Mouse (Mus musculus): ENCODE results near the gene Rpl3. TPM values are rescaled to one million over a fixed set of nuclear protein-coding genes. Genes with fewer than 3 reads are reported as not detected.

Rpl3 gene
- polyA plus RNA-seq, 1 experiment: 145 TPM

GRCm38 (mm10) chr15:80074663-80075373, 16.9 kb downstream of the Rpl3 start:
- TF ChIP-seq GATA1 (IDR thresholded peaks at IDR 0.05; ENCODE audit: borderline replicate concordance, low read length) (no peak), FLI1 (IDR thresholded peaks at IDR 0.05; ENCODE audit: low read length) (no peak)
- peaks cover 84% of the 10 kb centered on the region for H3K4me1 ChIP-seq
- H3K36me3 ChIP-seq (replicated peaks; ENCODE audit: low read length): peaks cover 34% of the 10 kb centered on the region

GRCm38 (mm10) chr15:80073256-80073621, 18.4 kb downstream of the Rpl3 start:
- Histone ChIP-seq H3K27me3 (replicated peaks) (peaks cover 2% of the 10 kb centered on the region), H3K36me3 (replicated peaks; ENCODE audit: low read length) (peaks cover 18% of the 10 kb centered on the region), H3K4me1 (peaks cover 78% of the 10 kb centered on the region), H3K9me3 (no peaks in the 10 kb centered on the region), H3K4me3 (replicated peaks) (peak overlapping the region; percentile 20)
- TF ChIP-seq GATA1 (IDR thresholded peaks at IDR 0.05; ENCODE audit: borderline replicate concordance, low read length) (no peak), FLI1 (IDR thresholded peaks at IDR 0.05; ENCODE audit: low read length) (no peak)

More at GRCm38 (mm10) chr15:80074663-80075373, 16.9 kb downstream of the Rpl3 start:
- Histone ChIP-seq H3K27me3 (replicated peaks) (no peaks in the 10 kb centered on the region), H3K9me3 (no peaks in the 10 kb centered on the region), H3K4me3 (replicated peaks) (peak overlapping the region; percentile 59)

DNA sequence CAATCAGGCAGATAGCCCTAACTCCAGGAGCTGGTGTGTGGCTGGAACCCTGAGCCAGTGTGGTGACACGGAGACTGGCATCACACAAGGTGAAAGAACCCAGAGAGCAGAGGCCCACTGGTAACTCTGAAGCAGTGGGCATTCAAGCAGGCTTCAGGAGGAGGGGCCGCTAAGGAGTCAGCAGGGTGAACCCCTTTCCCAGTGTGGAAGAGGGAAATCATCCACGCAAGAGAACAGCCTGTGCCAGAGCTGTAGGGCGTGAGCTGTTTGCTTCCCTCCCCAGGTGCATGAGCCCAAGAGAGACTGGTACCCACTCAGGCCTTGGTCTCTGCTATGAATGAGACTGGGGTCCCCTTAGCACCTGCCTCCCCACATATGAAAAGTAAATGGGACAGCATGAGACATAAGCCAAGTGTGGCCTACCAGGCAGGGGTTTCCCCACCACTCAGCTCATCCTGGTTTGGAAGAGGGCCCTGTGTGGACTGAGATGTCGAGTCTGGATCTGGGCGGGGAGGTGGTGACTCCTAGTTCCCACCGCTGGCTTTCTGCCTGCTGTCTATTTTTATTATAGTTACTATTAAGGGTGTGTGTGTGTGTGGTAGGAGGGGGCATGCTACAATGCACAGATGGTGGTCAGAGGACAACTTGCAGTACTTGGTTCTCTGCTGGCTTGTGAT, 19.0 kb downstream of the Rpl3 start:
- TF ChIP-seq GATA1 (IDR thresholded peaks at IDR 0.05; ENCODE audit: borderline replicate concordance, low read length) (no peak), FLI1 (IDR thresholded peaks at IDR 0.05; ENCODE audit: low read length) (no peak)
- Histone ChIP-seq H3K9me3 (no peaks in the 10 kb centered on the region), H3K4me1 (peaks cover 78% of the 10 kb centered on the region), H3K27me3 (replicated peaks) (peaks cover 2% of the 10 kb centered on the region), H3K4me3 (replicated peaks) (no peak overlapping the region), H3K36me3 (replicated peaks; ENCODE audit: low read length) (peaks cover 13% of the 10 kb centered on the region)

DNA sequence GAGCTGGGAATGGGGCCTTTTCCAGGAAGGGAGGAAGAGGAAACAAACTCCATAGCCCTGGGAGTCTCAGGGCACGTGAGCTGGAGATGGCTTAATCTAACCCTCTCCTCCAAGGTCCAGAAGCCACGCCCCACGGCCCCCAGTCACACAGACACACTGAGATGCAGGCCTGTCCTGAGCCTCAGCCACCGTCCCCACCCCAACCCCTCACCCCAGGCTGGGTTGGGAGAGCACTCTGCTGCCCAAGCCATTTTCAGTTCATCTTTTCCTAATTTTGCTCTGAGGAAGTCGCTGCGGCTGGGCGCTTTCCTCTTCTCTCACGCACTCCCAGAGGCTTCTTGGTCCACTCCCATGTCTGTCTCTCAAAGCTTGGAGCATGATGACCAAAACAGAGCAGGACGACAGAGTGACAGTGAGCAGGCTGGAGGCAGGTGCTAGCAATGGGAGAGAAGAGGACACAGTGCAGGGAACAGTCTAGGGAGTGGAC, 19.7 kb downstream of the Rpl3 start:
- H3K4me3 ChIP-seq (replicated peaks): peak overlapping the region; percentile 84
- H3K27me3 ChIP-seq (replicated peaks): peaks cover 5% of the 10 kb centered on the region
- no peaks in the 10 kb centered on the region for H3K9me3 ChIP-seq
- peaks cover 7% of the 10 kb centered on the region for H3K36me3 ChIP-seq (replicated peaks; ENCODE audit: low read length)
- peaks cover 82% of the 10 kb centered on the region for H3K4me1 ChIP-seq
- no peak for TF ChIP-seq GATA1 (IDR thresholded peaks at IDR 0.05; ENCODE audit: borderline replicate concordance, low read length)
- TF ChIP-seq FLI1 (IDR thresholded peaks at IDR 0.05; ENCODE audit: low read length): no peak

GRCm38 (mm10) chr15:80070095-80070644, 21.5 kb downstream of the Rpl3 start:
- no peak overlapping the region for H3K4me3 ChIP-seq (replicated peaks)
- H3K4me1 ChIP-seq: peaks cover 74% of the 10 kb centered on the region
- no peak for TF ChIP-seq FLI1 (IDR thresholded peaks at IDR 0.05; ENCODE audit: low read length)
- peaks cover 6% of the 10 kb centered on the region for H3K27me3 ChIP-seq (replicated peaks)
- no peaks in the 10 kb centered on the region for H3K36me3 ChIP-seq (replicated peaks; ENCODE audit: low read length)
- H3K9me3 ChIP-seq: no peaks in the 10 kb centered on the region

GRCm38 (mm10) chr15:80069171-80069570, 22.5 kb downstream of the Rpl3 start:
- TF ChIP-seq GATA1 (IDR thresholded peaks at IDR 0.05; ENCODE audit: borderline replicate concordance, low read length) (no peak), FLI1 (IDR thresholded peaks at IDR 0.05; ENCODE audit: low read length) (no peak)
- Histone ChIP-seq H3K36me3 (replicated peaks; ENCODE audit: low read length) (no peaks in the 10 kb centered on the region), H3K27me3 (replicated peaks) (peaks cover 14% of the 10 kb centered on the region), H3K4me1 (peaks cover 68% of the 10 kb centered on the region), H3K4me3 (replicated peaks) (no peak overlapping the region), H3K9me3 (peaks cover 5% of the 10 kb centered on the region)

DNA sequence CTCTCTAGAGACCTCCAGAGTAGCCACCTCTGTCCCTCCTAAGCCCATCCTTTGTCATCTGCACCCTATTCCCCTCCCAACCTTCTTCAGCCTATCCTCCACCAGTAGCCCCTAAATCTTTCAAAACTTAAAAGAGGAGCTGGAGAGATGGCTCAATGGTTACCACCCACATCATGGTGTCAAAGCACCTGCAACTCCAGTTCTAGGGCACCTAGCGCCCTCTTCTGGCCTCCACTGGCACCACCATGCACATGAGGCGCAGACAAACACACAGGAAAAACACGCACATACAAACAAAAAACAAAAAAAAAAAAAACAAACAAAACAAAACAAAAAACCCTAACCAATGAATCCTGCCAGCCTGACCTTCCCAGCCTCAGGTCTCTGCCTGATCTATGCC, 25.1 kb downstream of the Rpl3 start:
- H3K36me3 ChIP-seq (replicated peaks; ENCODE audit: low read length): no peaks in the 10 kb centered on the region
- TF ChIP-seq FLI1 (IDR thresholded peaks at IDR 0.05; ENCODE audit: low read length): no peak
- no peak for TF ChIP-seq GATA1 (IDR thresholded peaks at IDR 0.05; ENCODE audit: borderline replicate concordance, low read length)
- peaks cover 56% of the 10 kb centered on the region for H3K4me1 ChIP-seq
- no peak overlapping the region for H3K4me3 ChIP-seq (replicated peaks)
- peaks cover 37% of the 10 kb centered on the region for H3K27me3 ChIP-seq (replicated peaks)
- H3K9me3 ChIP-seq: peaks cover 5% of the 10 kb centered on the region

GRCm38 (mm10) chr15:80065414-80065813, 26.3 kb downstream of the Rpl3 start:
- H3K9me3 ChIP-seq: peaks cover 8% of the 10 kb centered on the region
- H3K4me1 ChIP-seq: peaks cover 46% of the 10 kb centered on the region
- no peak overlapping the region for H3K4me3 ChIP-seq (replicated peaks)
- H3K36me3 ChIP-seq (replicated peaks; ENCODE audit: low read length): no peaks in the 10 kb centered on the region
- peaks cover 40% of the 10 kb centered on the region for H3K27me3 ChIP-seq (replicated peaks)
- TF ChIP-seq FLI1 (IDR thresholded peaks at IDR 0.05; ENCODE audit: low read length) (no peak), GATA1 (IDR thresholded peaks at IDR 0.05; ENCODE audit: borderline replicate concordance, low read length) (no peak)

- peaks cover 41% of the 10 kb centered on the region for H3K27me3 ChIP-seq (replicated peaks)
- peaks cover 10% of the 10 kb centered on the region for H3K9me3 ChIP-seq
- H3K36me3 ChIP-seq (replicated peaks; ENCODE audit: low read length): no peaks in the 10 kb centered on the region
- TF ChIP-seq GATA1 (IDR thresholded peaks at IDR 0.05; ENCODE audit: borderline replicate concordance, low read length) (no peak), FLI1 (IDR thresholded peaks at IDR 0.05; ENCODE audit: low read length) (no peak)
- H3K4me3 ChIP-seq (replicated peaks): no peak overlapping the region
- peaks cover 42% of the 10 kb centered on the region for H3K4me1 ChIP-seq
Measured at GRCm38 (mm10) chr15:80064965-80065364, 26.7 kb downstream of the Rpl3 start.

DNA sequence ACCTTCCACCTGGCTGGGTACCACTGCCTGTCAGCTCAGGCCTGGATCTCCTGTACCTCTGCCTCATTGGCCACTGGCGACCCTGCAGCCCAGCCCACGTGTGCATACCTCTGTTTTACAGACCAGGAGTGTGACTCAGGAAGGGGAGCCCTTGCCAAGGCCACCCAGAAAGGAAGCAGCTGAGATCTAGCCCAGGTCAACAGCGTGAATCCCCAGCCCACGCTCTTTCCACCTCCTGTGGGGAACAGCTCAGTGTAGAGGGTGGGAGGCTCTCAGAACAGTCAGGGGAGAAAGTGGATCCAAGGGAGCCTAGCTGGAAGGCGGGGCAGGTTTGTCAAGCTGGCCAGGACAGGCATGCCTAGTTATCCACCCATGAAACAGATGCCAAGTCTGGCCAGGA, 28.8 kb downstream of the Rpl3 start:
- Histone ChIP-seq H3K4me1 (peaks cover 36% of the 10 kb centered on the region), H3K9me3 (peaks cover 10% of the 10 kb centered on the region), H3K27me3 (replicated peaks) (peaks cover 46% of the 10 kb centered on the region), H3K4me3 (replicated peaks) (no peak overlapping the region), H3K36me3 (replicated peaks; ENCODE audit: low read length) (no peaks in the 10 kb centered on the region)
- no peak for TF ChIP-seq GATA1 (IDR thresholded peaks at IDR 0.05; ENCODE audit: borderline replicate concordance, low read length)
- no peak for TF ChIP-seq FLI1 (IDR thresholded peaks at IDR 0.05; ENCODE audit: low read length)

Data from megakaryocyte, embryonic 14.5 days (primary cell).